Mouse (Mus musculus) ovary, postnatal 14 days (tissue): ENCODE measurements around the gene Sh3bp5.

Source experiments
- DNase-seq: peaks from one replicate; pipeline ENCODE4 v3.0.0; 2022; ENCODE audit warnings: low spot score

Sh3bp5 gene

DNA sequence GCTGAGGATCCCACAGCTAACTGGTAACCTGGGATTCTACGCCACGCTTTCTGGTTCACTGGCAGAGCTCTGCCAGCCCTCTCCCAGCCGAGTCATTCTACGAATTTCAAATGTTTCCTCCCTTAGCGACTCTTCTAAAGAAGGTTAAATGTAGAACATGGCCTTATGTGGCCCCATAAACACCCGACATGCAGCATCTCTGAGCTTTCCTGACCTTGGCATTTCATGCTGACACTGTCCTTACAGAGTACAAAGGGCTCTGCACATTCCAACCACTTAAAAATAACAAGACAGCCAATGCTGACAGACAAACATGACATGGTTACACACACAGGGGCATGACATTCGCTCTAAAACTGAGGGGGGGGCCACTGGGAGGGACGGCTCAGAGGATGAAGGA is 27.2 kb downstream of the Sh3bp5 start:
- DNase-seq = no peak

DNA sequence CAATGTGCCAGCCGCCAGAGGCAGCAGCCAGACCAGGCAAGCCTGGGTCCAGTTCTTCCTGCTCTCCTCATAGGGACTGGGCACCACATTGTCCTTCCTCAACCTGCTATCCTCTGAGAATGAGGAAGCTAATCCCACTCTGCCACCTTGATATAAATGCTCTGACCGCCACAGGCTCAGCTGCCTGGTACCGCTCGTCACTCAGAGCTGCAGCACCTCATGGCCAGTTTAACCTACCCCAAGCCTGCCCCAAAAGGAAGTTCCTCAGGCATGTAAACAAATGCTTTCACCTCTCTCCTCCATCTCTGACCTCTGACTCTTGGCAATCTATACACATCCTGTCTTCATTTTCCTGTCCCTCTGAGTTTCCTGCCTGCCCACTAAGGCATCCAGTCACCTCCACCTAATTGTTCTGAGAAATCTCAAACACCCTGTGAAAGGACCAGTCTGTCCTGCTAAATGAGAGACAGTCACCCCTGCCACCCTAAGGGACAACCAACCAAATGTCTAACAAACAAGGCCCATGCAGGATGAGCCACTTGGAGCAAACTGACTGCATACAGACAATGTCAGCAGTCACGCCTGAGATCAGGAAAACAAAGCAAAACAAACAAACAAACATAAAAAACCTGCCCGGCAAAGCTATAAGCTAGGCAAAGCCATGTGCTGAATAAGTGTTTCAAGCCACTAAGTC is 27.8 kb downstream of the Sh3bp5 start:
- no peak for DNase-seq

GRCm38 (mm10) chr14:31407208-31407607 is 28.7 kb downstream of the Sh3bp5 start:
- DNase-seq = no peak

GRCm38 (mm10) chr14:31406154-31406810 is 29.6 kb downstream of the Sh3bp5 start:
- DNase-seq = no peak

GRCm38 (mm10) chr14:31405652-31406051 is 30.2 kb downstream of the Sh3bp5 start:
- DNase-seq = no peak

- no peak for DNase-seq
These were observed 31.2 kb downstream of the Sh3bp5 start for GRCm38 (mm10) chr14:31404663-31405062.

DNA sequence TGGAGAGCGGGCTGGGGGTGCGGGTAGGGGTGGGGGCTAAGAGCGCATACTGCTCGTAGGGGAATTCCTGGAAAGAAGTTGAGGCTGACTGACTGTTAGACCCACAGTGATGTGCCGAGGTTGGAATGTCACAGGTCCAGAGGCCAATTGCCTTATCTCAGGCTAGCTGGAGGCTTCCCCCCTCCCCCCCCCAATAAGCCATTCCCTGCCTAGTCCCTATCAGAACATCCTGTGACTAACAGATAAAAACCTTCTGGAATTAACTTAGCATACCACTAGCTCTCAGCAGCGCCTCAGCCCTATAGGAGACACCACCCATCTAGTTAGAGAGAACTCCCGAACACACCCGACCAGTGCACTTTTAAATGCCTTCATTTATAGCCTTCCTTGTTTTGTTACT is 31.9 kb downstream of the Sh3bp5 start:
- no peak for DNase-seq

- DNase-seq = no peak
These were observed 32.3 kb downstream of the Sh3bp5 start for GRCm38 (mm10) chr14:31403556-31403955.

DNA sequence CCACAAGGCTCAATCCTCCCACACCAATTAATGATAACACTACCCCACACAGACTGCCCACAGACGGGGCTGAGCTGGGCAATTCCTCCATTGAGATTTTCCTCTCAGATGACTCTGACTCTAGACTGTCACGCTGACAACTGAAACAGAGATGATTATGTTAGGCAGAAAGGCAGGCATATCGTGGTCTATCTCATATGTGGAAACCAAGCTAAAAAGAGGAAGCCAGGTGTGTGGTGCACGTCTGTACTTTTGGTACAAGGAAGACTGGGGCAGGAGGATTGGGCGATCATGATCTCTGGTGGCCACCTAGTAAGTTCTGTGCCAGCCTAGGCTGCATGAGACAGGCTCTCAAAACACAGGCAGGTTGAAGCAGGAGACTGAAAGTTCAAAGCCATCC is 33.2 kb downstream of the Sh3bp5 start:
- no peak for DNase-seq

GRCm38 (mm10) chr14:31401918-31402427 is 33.9 kb downstream of the Sh3bp5 start:
- no peak for DNase-seq

DNA sequence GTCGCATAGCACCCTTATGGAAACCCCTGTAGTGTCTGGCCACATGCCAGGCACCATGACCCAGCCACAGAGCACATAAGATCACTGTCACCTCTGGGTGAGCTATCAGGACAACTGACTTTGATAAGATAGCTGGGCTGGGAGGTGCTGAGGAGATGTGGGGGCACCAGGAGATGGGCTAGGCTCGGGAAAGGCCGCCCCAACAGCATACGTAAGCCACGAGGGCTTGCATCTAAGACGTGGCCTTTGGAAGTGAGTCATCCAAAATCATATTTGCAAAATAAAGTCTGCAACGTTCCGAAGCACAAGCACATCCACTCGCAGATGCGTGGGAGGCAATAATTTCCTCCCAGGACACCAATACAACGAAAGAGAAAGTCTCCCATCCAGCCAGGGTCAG is 35.0 kb downstream of the Sh3bp5 start:
- DNase-seq = no peak

DNA sequence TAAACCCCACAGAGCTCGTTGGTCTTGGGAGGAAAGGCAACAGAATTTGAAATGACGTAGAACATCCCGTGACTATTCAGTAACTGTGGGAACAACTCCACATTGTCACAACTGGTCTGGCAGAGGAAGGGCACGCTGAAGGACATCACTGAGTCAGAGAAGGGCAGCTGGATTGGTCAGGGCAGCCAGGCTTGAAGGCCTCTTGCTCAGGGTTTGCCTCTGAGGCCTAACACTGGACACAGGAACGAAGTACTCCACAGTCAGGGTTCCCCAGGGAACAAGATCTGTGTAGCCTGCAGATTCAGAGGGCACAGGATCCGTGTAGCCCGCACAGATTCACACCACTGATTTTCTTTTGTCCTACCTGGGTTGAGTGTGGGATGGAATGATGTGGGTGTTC is 35.6 kb downstream of the Sh3bp5 start:
- no peak for DNase-seq

DNA sequence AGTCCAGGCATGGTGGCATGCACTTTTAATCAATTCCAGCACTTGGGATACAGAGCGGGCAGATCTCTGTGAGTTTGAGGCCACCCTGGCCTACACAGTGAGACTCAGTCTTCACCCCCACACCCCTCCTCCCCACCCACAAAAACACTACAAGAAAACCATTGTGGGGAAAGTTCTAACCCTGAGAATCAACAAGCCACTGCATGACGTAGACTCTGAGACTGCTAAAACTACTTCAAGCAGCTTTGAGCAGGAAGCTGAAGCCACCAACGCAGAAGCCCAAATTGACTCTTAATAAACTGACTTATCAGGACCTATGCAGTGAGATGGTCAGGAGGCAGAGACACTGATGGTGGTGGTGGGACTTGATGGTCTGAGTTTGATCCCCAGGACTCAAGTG is 36.6 kb downstream of the Sh3bp5 start:
- DNase-seq = no peak

DNA sequence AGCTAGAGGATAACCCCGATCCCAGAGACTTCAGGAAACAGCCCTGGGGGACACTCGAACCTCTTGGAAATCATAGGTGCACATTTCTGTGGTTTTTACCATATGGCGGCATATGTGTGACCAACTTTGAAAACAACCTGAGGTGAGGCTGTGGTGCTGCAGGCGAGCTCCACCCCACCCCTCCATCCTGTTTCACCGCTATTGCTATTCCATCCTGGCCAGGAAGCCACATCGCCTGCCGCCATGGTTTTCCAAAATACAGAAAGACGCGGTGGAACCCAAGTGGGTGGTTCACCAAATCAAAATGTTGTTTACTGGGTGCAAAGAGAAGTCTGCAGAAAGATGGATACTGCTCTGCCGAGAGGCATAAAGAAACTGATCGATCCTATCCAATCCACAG is 37.1 kb downstream of the Sh3bp5 start:
- DNase-seq = no peak

DNA sequence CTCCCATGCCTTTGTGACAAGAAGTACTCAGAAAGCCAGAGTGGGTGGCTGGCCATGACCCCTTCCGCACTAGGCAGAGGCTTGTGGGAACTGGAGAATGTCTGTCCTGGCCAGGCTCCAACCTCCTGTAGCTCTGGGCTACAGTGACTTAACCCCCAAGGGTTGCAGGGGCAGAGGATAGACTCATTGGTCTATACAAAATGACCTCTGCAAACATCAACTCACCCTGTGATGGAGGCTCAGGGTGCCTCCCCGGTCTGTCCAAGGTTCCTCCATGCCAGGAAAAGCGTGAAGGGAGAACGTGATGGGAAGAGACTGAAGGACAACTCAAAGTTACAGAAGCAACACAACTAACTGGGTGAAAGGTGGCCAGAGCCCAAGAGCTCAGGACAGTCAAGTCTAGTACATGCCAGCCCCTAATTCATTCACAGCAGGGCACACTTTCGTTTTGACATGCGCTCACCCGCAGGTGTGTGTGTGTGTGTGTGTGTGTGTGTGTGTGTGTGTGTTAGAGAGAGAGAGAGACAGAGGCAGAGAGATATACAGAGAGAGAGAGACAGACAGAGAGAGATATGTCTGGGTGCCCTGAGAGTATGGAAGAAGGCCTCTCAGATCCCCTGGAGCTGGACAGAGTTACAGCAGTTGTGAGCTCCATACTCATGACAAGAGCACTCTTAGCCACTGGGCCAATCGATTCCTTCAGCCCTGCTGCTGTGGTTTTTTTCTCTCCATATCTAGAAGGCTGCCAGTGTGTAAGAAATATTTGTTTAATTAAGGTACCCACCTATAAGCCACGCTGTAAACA is 37.9 kb downstream of the Sh3bp5 start:
- DNase-seq = no peak

DNA sequence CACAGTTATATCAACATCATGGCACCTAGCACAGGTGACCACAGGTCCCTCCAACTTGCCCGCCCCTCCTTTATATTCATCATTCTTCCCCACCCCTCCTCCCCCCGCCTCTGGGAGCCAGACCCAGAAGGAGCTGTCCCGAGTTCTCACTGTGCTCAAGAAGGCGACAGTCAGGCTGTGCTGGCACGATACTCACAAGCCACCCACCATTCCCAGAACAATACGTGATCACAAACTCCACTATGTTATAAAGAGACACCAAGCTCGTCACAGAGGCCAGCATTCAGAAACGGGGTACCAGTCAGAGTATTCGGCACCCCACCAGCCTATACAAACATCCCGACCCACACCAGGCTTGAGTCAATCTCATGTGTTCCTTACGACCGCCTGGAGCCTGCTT is 38.5 kb downstream of the Sh3bp5 start:
- DNase-seq = no peak

GRCm38 (mm10) chr14:31396428-31396827 is 39.5 kb downstream of the Sh3bp5 start:
- DNase-seq = no peak

DNA sequence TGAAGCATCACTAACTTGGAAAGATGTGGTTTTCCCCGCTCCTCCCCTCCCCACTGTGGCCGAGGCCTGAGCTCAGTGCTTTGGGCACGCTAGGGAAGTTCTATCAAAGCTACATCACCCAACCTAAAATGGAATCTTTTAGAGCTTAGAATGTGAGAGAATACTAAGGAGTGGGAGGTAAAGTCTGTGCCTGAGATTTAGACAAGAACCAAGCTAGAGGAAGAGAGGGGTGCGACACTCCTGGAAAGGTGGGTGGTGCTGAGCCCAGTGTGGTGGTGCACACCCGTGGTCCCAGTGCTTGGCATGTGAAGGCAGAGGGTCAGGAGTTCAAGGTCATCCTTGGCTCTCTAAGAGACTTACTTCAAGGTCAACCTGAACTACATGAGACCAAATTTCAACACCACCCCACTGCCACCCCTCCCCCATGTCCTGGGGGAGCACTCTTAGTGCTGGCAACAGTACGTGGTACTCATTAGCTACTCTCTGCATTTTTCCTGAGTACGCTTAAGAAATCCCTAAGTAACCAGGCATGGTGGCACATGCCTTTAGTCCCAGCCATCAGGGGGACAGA is 40.2 kb downstream of the Sh3bp5 start:
- no peak for DNase-seq

GRCm38 (mm10) chr14:31394822-31395532 is 40.9 kb downstream of the Sh3bp5 start:
- no peak for DNase-seq

- no peak for DNase-seq
These were observed 41.8 kb downstream of the Sh3bp5 start for GRCm38 (mm10) chr14:31393936-31394630.

DNA sequence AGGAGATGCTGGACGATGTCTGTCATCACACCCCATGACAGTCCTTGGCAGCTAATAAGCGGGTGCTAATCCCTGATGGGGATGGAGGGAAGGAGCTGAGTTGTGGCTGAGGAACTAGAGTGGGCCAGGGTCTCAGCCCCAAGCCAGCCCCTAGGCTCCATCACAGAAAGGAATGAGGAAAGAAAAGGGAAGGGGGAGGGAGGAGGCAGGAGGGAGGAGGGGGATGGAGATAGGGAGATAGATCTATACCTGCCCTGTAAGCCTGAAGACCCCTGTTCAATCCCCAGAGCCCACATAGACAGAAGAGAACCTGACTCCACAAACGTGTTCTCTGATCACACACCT is 42.4 kb downstream of the Sh3bp5 start:
- no peak for DNase-seq
